Mouse (Mus musculus) forebrain, embryonic 11.5 days (tissue): ENCODE results near the gene Parg. TPM values are rescaled to one million over a fixed set of nuclear protein-coding genes. Genes with fewer than 3 reads are reported as not detected.

ENCODE experiments used
- ATAC-seq: fragments of 200-750 bp; cut with Nextera tagmentation; replicated peaks from 2 replicates; pipeline ENCODE4 v1.8.0; 2017; ENCODE audit warnings: moderate TSS enrichment; ENCODE audit not compliant: low FRiP score
- DNase-seq: peaks from one replicate; pipeline ENCODE4 v3.0.0-alpha.2; 2017; ENCODE audit warnings: low spot score
- H3K27ac ChIP-seq: fragments of 300-500 bp; sonication (generic); 2 replicates; pipeline ENCODE4 v1.5.1; 2014; ENCODE audit warnings: low read depth, low read length
- H3K27me3 ChIP-seq: fragments of 300-500 bp; sonication (generic); 2 replicates; pipeline ENCODE4 v1.6.1; 2014; ENCODE audit warnings: mild to moderate bottlenecking, low read length, mixed read lengths; ENCODE audit not compliant: control insufficient read depth, insufficient read depth
- H3K36me3 ChIP-seq: fragments of 300-500 bp; sonication (generic); 2 replicates; pipeline ENCODE4 v1.6.1; 2014; ENCODE audit warnings: mild to moderate bottlenecking, low read length, moderate library complexity, mixed read lengths; ENCODE audit not compliant: control insufficient read depth, insufficient read depth
- H3K4me1 ChIP-seq: fragments of 300-500 bp; sonication (generic); replicated peaks from 2 replicates; pipeline ENCODE4 v1.6.1; 2014; ENCODE audit warnings: low read length, mixed read lengths; ENCODE audit not compliant: control insufficient read depth, insufficient read depth
- H3K4me2 ChIP-seq: fragments of 300-500 bp; sonication (generic); 2 replicates; pipeline ENCODE4 v1.6.1; 2014; ENCODE audit warnings: low read depth, mild to moderate bottlenecking, low read length, moderate library complexity, mixed read lengths; ENCODE audit not compliant: severe bottlenecking
- H3K4me3 ChIP-seq: fragments of 300-500 bp; sonication (generic); 2 replicates; pipeline ENCODE4 v1.5.1; 2014; ENCODE audit warnings: low read depth, low read length
- H3K9ac ChIP-seq: fragments of 300-500 bp; sonication (generic); 2 replicates; pipeline ENCODE4 v1.6.1; 2014; ENCODE audit warnings: low read length
- H3K9me3 ChIP-seq: fragments of 300-500 bp; sonication (generic); 2 replicates; pipeline ENCODE4 v1.6.1; 2016; ENCODE audit warnings: low read length, mixed read lengths; ENCODE audit not compliant: control insufficient read depth
- WGBS: fragments of 180-500 bp; shearing (Covaris S2); extraction: QIAGEN DNeasy Blood & Tissue Kit; methylation state at CpG from one replicate; pipeline ENCODE4 v1.1.7; 2014; 5-methylcytosine and 5-hydroxymethylcytosine counted together
- polyA plus RNA-seq: library from polyadenylated mRNA; unstranded; fragments of >200 nt; fragmentation: Nextera tagmentation; extraction: Ambion mirVana; gene quantifications from 2 replicates; pipeline ENCODE4 v1.2.1, GENCODE M21; 2014

Parg gene
- polyA plus RNA-seq, 1 experiment from 2014 or later: 63.6 TPM

- WGBS: 91% methylated on average over 12 of the region's 12 CpGs
- ATAC-seq: no peak
- Histone ChIP-seq H3K9me3 (no peaks in the 10 kb centered on the region), H3K4me1 (peaks cover 8% of the 10 kb centered on the region; the same call in 1 of the 2 replicates), H3K9ac (no peak overlapping the region), H3K27ac (no peak overlapping the region), H3K27me3 (no peaks in the 10 kb centered on the region), H3K36me3 (no peaks in the 10 kb centered on the region), H3K4me2 (no peak overlapping the region), H3K4me3 (no peak overlapping the region)
- DNase-seq: no peak
Observed at GRCm38 (mm10) chr14:32161090-32161885, 40.5 kb upstream of the Parg start.

GRCm38 (mm10) chr14:32162231-32162630, 39.5 kb upstream of the Parg start:
- H3K27ac ChIP-seq: no peak overlapping the region
- H3K9ac ChIP-seq: no peak overlapping the region
- H3K4me3 ChIP-seq: no peak overlapping the region
- no peaks in the 10 kb centered on the region for H3K9me3 ChIP-seq
- peaks cover 8% of the 10 kb centered on the region; the same call in 1 of the 2 replicates for H3K4me1 ChIP-seq
- DNase-seq (no peak), ATAC-seq (no peak)
- no peaks in the 10 kb centered on the region for H3K27me3 ChIP-seq
- H3K36me3 ChIP-seq: no peaks in the 10 kb centered on the region
- H3K4me2 ChIP-seq: no peak overlapping the region
- WGBS: 88% methylated on average over 5 of the region's 5 CpGs

- Histone ChIP-seq H3K36me3 (no peaks in the 10 kb centered on the region), H3K4me2 (no peak overlapping the region), H3K4me1 (peaks cover 8% of the 10 kb centered on the region; the same call in 1 of the 2 replicates), H3K4me3 (no peak overlapping the region), H3K27ac (no peak overlapping the region), H3K9ac (no peak overlapping the region), H3K9me3 (no peaks in the 10 kb centered on the region), H3K27me3 (no peaks in the 10 kb centered on the region)
- ATAC-seq: no peak
- 90% methylated on average over 11 of the region's 11 CpGs for WGBS
- no peak for DNase-seq
Observed at GRCm38 (mm10) chr14:32163203-32163888, 38.4 kb upstream of the Parg start.

GRCm38 (mm10) chr14:32164173-32165051, 37.3 kb upstream of the Parg start:
- WGBS: 84% methylated on average over 8 of the region's 8 CpGs
- Histone ChIP-seq H3K27ac (no peak overlapping the region), H3K9ac (no peak overlapping the region), H3K4me1 (peaks cover 10% of the 10 kb centered on the region; the same call in 1 of the 2 replicates), H3K36me3 (no peaks in the 10 kb centered on the region), H3K9me3 (no peaks in the 10 kb centered on the region), H3K4me3 (no peak overlapping the region), H3K27me3 (no peaks in the 10 kb centered on the region), H3K4me2 (no peak overlapping the region)
- no peak for ATAC-seq
- no peak for DNase-seq

GRCm38 (mm10) chr14:32165278-32166061, 36.3 kb upstream of the Parg start:
- peak; percentile 84 for DNase-seq
- peak; percentile 58; the same call in 1 of the 2 replicates for ATAC-seq
- under 1% methylated on average over 42 of the region's 42 CpGs for WGBS
- Histone ChIP-seq H3K27me3 (no peaks in the 10 kb centered on the region), H3K36me3 (no peaks in the 10 kb centered on the region), H3K4me1 (peaks cover 6% of the 10 kb centered on the region; the same call in 1 of the 2 replicates), H3K27ac (0 out of 2 replicates have a peak overlapping the region, but pooled peaks have one; percentile 8), H3K4me2 (peak overlapping the region; percentile 95), H3K4me3 (peak overlapping the region; percentile 46), H3K9ac (peak overlapping the region; percentile 60), H3K9me3 (no peaks in the 10 kb centered on the region)

GRCm38 (mm10) chr14:32166062-32166441, 35.7 kb upstream of the Parg start:
- Histone ChIP-seq H3K27me3 (no peaks in the 10 kb centered on the region), H3K4me3 (peak overlapping the region; percentile 46; the same call in 1 of the 2 replicates), H3K9me3 (no peaks in the 10 kb centered on the region), H3K27ac (no peak overlapping the region), H3K36me3 (no peaks in the 10 kb centered on the region), H3K9ac (no peak overlapping the region), H3K4me1 (peaks cover 5% of the 10 kb centered on the region; the same call in 1 of the 2 replicates), H3K4me2 (peak overlapping the region; percentile 95)
- no peak for ATAC-seq
- 85% methylated on average over 2 of the region's 2 CpGs for WGBS
- no peak for DNase-seq

- DNase-seq (no peak), ATAC-seq (no peak)
- WGBS: 95% methylated on average over 1 of the region's 1 CpGs
Observed at GRCm38 (mm10) chr14:32166840-32167239, 34.9 kb upstream of the Parg start.

More at GRCm38 (mm10) chr14:32166840-32167239, 34.9 kb upstream of the Parg start:
- no peak overlapping the region for H3K4me3 ChIP-seq
- H3K9me3 ChIP-seq: no peaks in the 10 kb centered on the region
- no peak overlapping the region for H3K27ac ChIP-seq
- H3K4me2 ChIP-seq: no peak overlapping the region
- no peaks in the 10 kb centered on the region for H3K27me3 ChIP-seq
- no peak overlapping the region for H3K9ac ChIP-seq
- peaks cover 5% of the 10 kb centered on the region; the same call in 1 of the 2 replicates for H3K4me1 ChIP-seq
- H3K36me3 ChIP-seq: no peaks in the 10 kb centered on the region
